8 mouse cellular contexts compared by ENCODE assay signal in genomic region chr13:49421959-49422358, GRCm38 (mm10). TPM values are rescaled to one million over a fixed set of nuclear protein-coding genes. Genes with fewer than 3 reads are reported as not detected.
DNase-seq lines count a peak whose midpoint lies in the region; ATAC-seq and TF ChIP-seq lines count a peak whose summit lies in the region.

No protein-coding gene starts in this region.

- peaks cover 5% of the 10 kb centered on the region; the same call in 1 of the 2 replicates for H3K36me3 ChIP-seq in embryonic facial prominence, embryonic 10.5 days (replicated peaks)
- no peaks in the 10 kb centered on the region for H3K36me3 ChIP-seq in intestine, embryonic 16.5 days (ENCODE audit: control insufficient read depth, insufficient read depth, low read length)
- H3K36me3 ChIP-seq in neural tube, embryonic 14.5 days (ENCODE audit: control insufficient read depth, insufficient read depth, low read length), result no peaks in the 10 kb centered on the region

- H3K9me3 ChIP-seq in embryonic facial prominence, embryonic 10.5 days, result no peaks in the 10 kb centered on the region
- no peaks in the 10 kb centered on the region for H3K9me3 ChIP-seq in intestine, embryonic 16.5 days (ENCODE audit: control insufficient read depth, low read length)
- H3K9me3 ChIP-seq in neural tube, embryonic 14.5 days (ENCODE audit: control insufficient read depth, low read length), result no peaks in the 10 kb centered on the region

- peaks cover 7% of the 10 kb centered on the region; the same call in 1 of the 2 replicates for H3K4me1 ChIP-seq in lung, adult 2 months (ENCODE audit: control insufficient read depth, insufficient read depth, low read length)
- peaks cover 27% of the 10 kb centered on the region for H3K4me1 ChIP-seq in embryonic facial prominence, embryonic 10.5 days
- peaks cover 15% of the 10 kb centered on the region for H3K4me1 ChIP-seq in intestine, embryonic 16.5 days (ENCODE audit: control insufficient read depth, insufficient read depth, low read length)
- H3K4me1 ChIP-seq in neural tube, embryonic 14.5 days (ENCODE audit: control insufficient read depth, insufficient read depth, low read length), result peaks cover 21% of the 10 kb centered on the region

- WGBS in lung, adult 2 months, result 15% methylated on average over 4 of the region's 4 CpGs
- 39% methylated on average over 4 of the region's 4 CpGs for WGBS in embryonic facial prominence, embryonic 10.5 days
- 23% methylated on average over 4 of the region's 4 CpGs for WGBS in intestine, embryonic 16.5 days
- 22% methylated on average over 4 of the region's 4 CpGs for WGBS in neural tube, embryonic 14.5 days

- H3K27ac ChIP-seq in embryonic facial prominence, embryonic 10.5 days (replicated peaks), result peak overlapping the region; percentile 90
- H3K27ac ChIP-seq in intestine, embryonic 16.5 days (ENCODE audit: low read length), result no peak overlapping the region
- H3K27ac ChIP-seq in neural tube, embryonic 14.5 days (ENCODE audit: low read depth, low read length), result no peak overlapping the region

- no peak for TF ChIP-seq POLR2A in lung, adult 2 months (IDR thresholded peaks at IDR 0.05; ENCODE audit: borderline replicate concordance, extremely low read depth, low read depth, low read length)

- H3K9ac ChIP-seq in intestine, embryonic 16.5 days (ENCODE audit: low read depth, low read length), result peak overlapping the region; percentile 85
- peak overlapping the region; percentile 83 for H3K9ac ChIP-seq in neural tube, embryonic 14.5 days (replicated peaks; ENCODE audit: low read depth, low read length)

- H3K27me3 ChIP-seq in embryonic facial prominence, embryonic 10.5 days (replicated peaks; ENCODE audit: low read depth, poor library complexity, severe bottlenecking), result no peaks in the 10 kb centered on the region
- H3K27me3 ChIP-seq in intestine, embryonic 16.5 days (replicated peaks; ENCODE audit: control insufficient read depth, insufficient read depth, low read length), result no peaks in the 10 kb centered on the region
- no peaks in the 10 kb centered on the region for H3K27me3 ChIP-seq in neural tube, embryonic 14.5 days (ENCODE audit: control insufficient read depth, insufficient read depth, low read length)

- ATAC-seq in intestine, embryonic 16.5 days, result no peak
- no peak for ATAC-seq in neural tube, embryonic 14.5 days (ENCODE audit: low read depth)
- no peak for ATAC-seq in megakaryocyte-erythroid progenitor cell, adult 5-6 weeks (replicated peaks; ENCODE audit: low FRiP score, low TSS enrichment, poor library complexity, severe bottlenecking)

- peak overlapping the region; percentile 91 for H3K4me2 ChIP-seq in intestine, embryonic 16.5 days (ENCODE audit: low read depth, low read length)
- peak overlapping the region; percentile 96 for H3K4me2 ChIP-seq in neural tube, embryonic 14.5 days (ENCODE audit: low read depth, low read length)

- H3K4me3 ChIP-seq in lung, adult 2 months (replicated peaks; ENCODE audit: extremely low read depth, low read depth, low read length), result peak overlapping the region; percentile 77
- peak overlapping the region; percentile 96 for H3K4me3 ChIP-seq in embryonic facial prominence, embryonic 10.5 days
- peak overlapping the region; percentile 93 for H3K4me3 ChIP-seq in intestine, embryonic 16.5 days (ENCODE audit: low read length)
- peak overlapping the region; percentile 83 for H3K4me3 ChIP-seq in neural tube, embryonic 14.5 days (ENCODE audit: low read depth, low read length)

- DNase-seq in lung, adult 2 months, result no peak
- DNase-seq in lung, postnatal 36 days, result no peak
- no peak for DNase-seq in embryonic facial prominence, embryonic 10.5 days (ENCODE audit: low spot score)
- no peak for DNase-seq in testis, postnatal 10 days (ENCODE audit: low spot score)
- DNase-seq in layer of hippocampus, adult 9-10 months (ENCODE audit: low spot score), result no peak

- TF ChIP-seq CTCF in lung, adult 2 months (IDR thresholded peaks at IDR 0.05; ENCODE audit: insufficient read depth, low read length), result no peak

RNA-seq across cellular contexts. Expression of gene Ippk, which starts 0.9 kb away (rescaled TPM):
- 4.9 and 7.3 TPM in 2 replicates for polyA plus RNA-seq in lung, adult 2 months (2012; rRNA removed)
- polyA plus RNA-seq in embryonic facial prominence, embryonic 10.5 days (2016; fragmentation: Nextera tagmentation; extraction: Ambion mirVana), result 18.3 and 20.4 TPM in 2 replicates
- polyA plus RNA-seq in intestine, embryonic 16.5 days (2015; fragmentation: Nextera tagmentation; extraction: Ambion mirVana), result 18.0 and 19.9 TPM in 2 replicates
- 14.8 and 15.8 TPM in 2 replicates for polyA plus RNA-seq in neural tube, embryonic 14.5 days (2014; fragmentation: Nextera tagmentation; extraction: Ambion mirVana)
- 8.9 and 9.8 TPM in 2 replicates for total RNA-seq in megakaryocyte-erythroid progenitor cell, adult 5-6 weeks (2014; fragmentation: Nextera tagmentation)
- total RNA-seq in megakaryocyte-erythroid progenitor cell, adult 5-6 weeks (2017), result 13.0 and 13.2 TPM in 2 replicates
